Mouse (Mus musculus) intestine, embryonic 15.5 days (tissue): ENCODE measurements around the gene Cacna2d4. TPM values are rescaled to one million over a fixed set of nuclear protein-coding genes. Genes with fewer than 3 reads are reported as not detected.

Experiments
- ATAC-seq: fragments of 200-750 bp; cut with Nextera tagmentation; 2 replicates; pipeline ENCODE4 v1.8.0; 2017; ENCODE audit warnings: moderate TSS enrichment, moderate library complexity
- H3K27ac ChIP-seq: fragments of 300-500 bp; sonication (generic); 2 replicates; pipeline ENCODE4 v1.5.1; 2015; ENCODE audit warnings: mild to moderate bottlenecking, inconsistent platforms
- H3K27me3 ChIP-seq: fragments of 300-500 bp; sonication (generic); replicated peaks from 2 replicates; pipeline ENCODE4 v1.6.1; 2015; ENCODE audit warnings: inconsistent platforms
- H3K36me3 ChIP-seq: fragments of 300-500 bp; sonication (generic); 2 replicates; pipeline ENCODE4 v1.6.1; 2015; ENCODE audit warnings: inconsistent platforms
- H3K4me1 ChIP-seq: fragments of 300-500 bp; sonication (generic); replicated peaks from 2 replicates; pipeline ENCODE4 v1.6.1; 2015; ENCODE audit warnings: inconsistent platforms
- H3K4me2 ChIP-seq: fragments of 300-500 bp; sonication (generic); replicated peaks from 2 replicates; pipeline ENCODE4 v1.6.1; 2015; ENCODE audit warnings: mild to moderate bottlenecking, inconsistent platforms
- H3K4me3 ChIP-seq: fragments of 300-500 bp; sonication (generic); replicated peaks from 2 replicates; pipeline ENCODE4 v1.5.1; 2015; ENCODE audit warnings: inconsistent platforms
- H3K9ac ChIP-seq: fragments of 300-500 bp; sonication (generic); 2 replicates; pipeline ENCODE4 v1.6.1; 2015; ENCODE audit warnings: inconsistent platforms
- H3K9me3 ChIP-seq: fragments of 300-500 bp; sonication (generic); 2 replicates; pipeline ENCODE4 v1.6.1; 2016; ENCODE audit warnings: inconsistent platforms
- WGBS: fragments of 180-500 bp; shearing (Covaris S2); methylation state at CpG from one replicate; pipeline ENCODE4 v1.1.7; 2015; 5-methylcytosine and 5-hydroxymethylcytosine counted together
- polyA plus RNA-seq: library from polyadenylated mRNA; unstranded; fragments of >200 nt; fragmentation: Nextera tagmentation; extraction: Ambion mirVana; gene quantifications from 2 replicates; pipeline ENCODE4 v1.2.1, GENCODE M21; 2015

The Cacna2d4 gene
- polyA plus RNA-seq: 0.04 and 0.30 TPM in 2 replicates

DNA sequence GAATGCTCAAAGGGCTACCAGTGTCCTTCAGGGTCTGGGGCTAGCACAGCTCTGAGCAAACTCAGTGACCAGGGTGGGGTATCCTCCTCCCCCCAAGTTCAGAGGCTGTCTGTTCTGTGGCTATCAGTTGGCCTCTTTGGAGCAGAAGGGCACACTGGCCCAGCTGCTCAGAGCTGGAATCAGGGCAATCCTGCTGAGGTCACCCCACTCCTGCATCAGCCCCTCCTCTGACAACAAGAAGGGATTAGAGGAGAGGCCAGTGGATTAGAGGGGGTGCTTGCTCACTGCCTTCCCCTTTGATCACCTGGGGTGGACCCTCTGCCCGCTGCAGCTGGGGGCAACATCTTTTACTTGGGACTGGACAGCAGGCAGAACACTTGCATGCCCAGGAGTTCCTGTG is at the start of gene Cacna2d4:
Cacna2d4 (plus strand) TSS at position 286 of the 400 bp plus-strand sequence.
- Histone ChIP-seq H3K4me2 (no peak within 1 kb of the TSS), H3K9me3 (no peaks in the 10 kb centered on the region), H3K27me3 (no peaks in the 10 kb centered on the region), H3K36me3 (no peaks in the 10 kb centered on the region), H3K4me1 (no peaks in the 10 kb centered on the region), H3K4me3 (no peak within 1 kb of the TSS), H3K9ac (no peak within 1 kb of the TSS), H3K27ac (no peak within 1 kb of the TSS)
- ATAC-seq: no peak
- 28% methylated on average over 1 of the region's 1 CpGs for WGBS

DNA sequence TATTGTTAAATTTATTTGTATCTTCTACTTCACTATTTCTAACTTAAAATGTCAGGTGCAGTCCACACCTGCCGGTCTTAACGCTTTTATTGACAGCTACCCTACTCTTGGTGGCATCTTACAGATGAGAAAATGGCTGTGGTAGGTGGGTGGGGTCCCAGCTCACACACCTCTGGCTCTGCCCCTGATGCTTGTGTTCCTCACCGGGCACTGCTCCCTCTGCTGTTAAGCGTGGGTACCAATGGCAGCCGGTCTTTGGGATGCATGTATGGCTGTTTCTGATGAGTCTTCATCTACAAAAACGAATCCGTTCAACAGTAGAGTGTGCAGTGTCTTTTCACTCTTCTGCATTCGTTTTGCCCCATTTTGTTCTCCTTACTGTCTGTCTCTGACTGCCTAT is 49.7 kb upstream of the Cacna2d4 start:
- Histone ChIP-seq H3K9me3 (no peaks in the 10 kb centered on the region), H3K4me3 (no peak overlapping the region), H3K36me3 (no peaks in the 10 kb centered on the region), H3K4me1 (no peaks in the 10 kb centered on the region), H3K27me3 (no peaks in the 10 kb centered on the region), H3K9ac (no peak overlapping the region), H3K4me2 (no peak overlapping the region), H3K27ac (no peak overlapping the region)
- 51% methylated on average over 8 of the region's 8 CpGs for WGBS
- no peak for ATAC-seq

- Histone ChIP-seq H3K27ac (no peak overlapping the region), H3K4me1 (no peaks in the 10 kb centered on the region), H3K27me3 (no peaks in the 10 kb centered on the region), H3K9me3 (no peaks in the 10 kb centered on the region), H3K36me3 (no peaks in the 10 kb centered on the region), H3K4me3 (no peak overlapping the region), H3K9ac (no peak overlapping the region), H3K4me2 (no peak overlapping the region)
- ATAC-seq: no peak
- 73% methylated on average over 6 of the region's 6 CpGs for WGBS
These were observed 48.7 kb upstream of the Cacna2d4 start for GRCm38 (mm10) chr6:119187631-119188030.

DNA sequence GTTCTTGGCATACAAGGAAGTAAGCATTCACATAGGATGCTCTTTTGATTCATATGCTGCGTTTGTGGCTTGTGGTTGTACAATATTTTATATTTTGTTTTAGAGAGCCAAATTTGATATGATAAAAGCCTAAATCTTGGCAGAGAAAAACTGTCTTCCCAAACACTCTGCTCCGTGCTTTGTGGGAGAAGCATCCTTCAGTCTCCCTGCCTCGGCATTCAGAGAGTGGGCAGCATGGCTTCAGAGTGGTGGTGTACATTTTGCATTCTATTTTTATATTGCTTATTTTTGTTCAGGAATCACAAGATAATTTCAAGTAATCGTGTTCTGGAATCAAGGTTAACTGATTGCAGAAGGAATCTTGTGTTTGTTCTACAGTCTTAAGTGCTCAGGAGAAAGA is 44.8 kb upstream of the Cacna2d4 start:
- Histone ChIP-seq H3K27ac (no peak overlapping the region), H3K4me2 (no peak overlapping the region), H3K36me3 (0 out of 2 replicates have a peak, but pooled peaks cover 2% of the 10 kb centered on the region), H3K27me3 (no peaks in the 10 kb centered on the region), H3K4me3 (no peak overlapping the region), H3K9ac (no peak overlapping the region), H3K4me1 (peaks cover 3% of the 10 kb centered on the region; the same call in 1 of the 2 replicates), H3K9me3 (no peaks in the 10 kb centered on the region)
- ATAC-seq: no peak
- 82% methylated on average over 4 of the region's 4 CpGs for WGBS

GRCm38 (mm10) chr6:119193571-119194154 is 42.7 kb upstream of the Cacna2d4 start:
- H3K4me1 ChIP-seq: peaks cover 3% of the 10 kb centered on the region; the same call in 1 of the 2 replicates
- H3K27ac ChIP-seq: peak overlapping the region; percentile 66
- no peaks in the 10 kb centered on the region for H3K27me3 ChIP-seq
- H3K4me2 ChIP-seq: no peak overlapping the region
- no peaks in the 10 kb centered on the region for H3K9me3 ChIP-seq
- H3K36me3 ChIP-seq: 0 out of 2 replicates have a peak, but pooled peaks cover 2% of the 10 kb centered on the region
- 54% methylated on average over 15 of the region's 15 CpGs for WGBS
- H3K4me3 ChIP-seq: no peak overlapping the region
- H3K9ac ChIP-seq: no peak overlapping the region
- peak; percentile 34; the same call in 1 of the 2 replicates for ATAC-seq

GRCm38 (mm10) chr6:119194161-119194560 is 42.2 kb upstream of the Cacna2d4 start:
- Histone ChIP-seq H3K4me3 (no peak overlapping the region), H3K4me2 (no peak overlapping the region), H3K9ac (no peak overlapping the region), H3K36me3 (0 out of 2 replicates have a peak, but pooled peaks cover 2% of the 10 kb centered on the region), H3K4me1 (peaks cover 3% of the 10 kb centered on the region; the same call in 1 of the 2 replicates), H3K27me3 (no peaks in the 10 kb centered on the region), H3K9me3 (no peaks in the 10 kb centered on the region), H3K27ac (peak overlapping the region; percentile 66)
- 66% methylated on average over 9 of the region's 9 CpGs for WGBS
- no peak for ATAC-seq

DNA sequence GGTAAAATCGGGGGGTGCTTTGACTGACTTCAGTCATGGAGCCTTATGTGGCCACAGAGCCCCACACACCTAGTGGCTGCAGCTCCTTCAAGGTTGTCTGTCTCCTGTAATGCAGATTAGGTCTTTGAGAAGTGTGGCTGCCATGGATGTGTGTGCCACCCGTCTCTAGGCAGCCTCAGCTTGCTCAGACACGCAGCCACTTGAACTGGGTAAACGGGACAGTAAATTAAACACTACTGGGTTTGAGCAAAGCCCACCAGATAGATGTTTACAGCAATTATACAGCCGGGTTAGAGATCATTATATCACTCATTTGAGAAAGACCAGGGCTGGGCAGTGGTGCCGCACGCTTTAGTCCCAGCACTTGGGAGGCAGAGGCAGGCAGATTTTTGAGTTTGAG is 41.7 kb upstream of the Cacna2d4 start:
- no peaks in the 10 kb centered on the region for H3K9me3 ChIP-seq
- no peak overlapping the region for H3K9ac ChIP-seq
- H3K27ac ChIP-seq: 0 out of 2 replicates have a peak overlapping the region, but pooled peaks have one; percentile 66
- H3K36me3 ChIP-seq: 0 out of 2 replicates have a peak, but pooled peaks cover 2% of the 10 kb centered on the region
- H3K4me3 ChIP-seq: no peak overlapping the region
- ATAC-seq: no peak
- peaks cover 3% of the 10 kb centered on the region; the same call in 1 of the 2 replicates for H3K4me1 ChIP-seq
- H3K27me3 ChIP-seq: no peaks in the 10 kb centered on the region
- no peak overlapping the region for H3K4me2 ChIP-seq
- 52% methylated on average over 7 of the region's 7 CpGs for WGBS

GRCm38 (mm10) chr6:119196382-119197305 is 39.7 kb upstream of the Cacna2d4 start, which contains the start of gene Cacna1c:
TSS of gene Cacna1c (minus strand) at chr6:119196418.
- H3K9me3 ChIP-seq: no peaks in the 10 kb centered on the region
- WGBS: 49% methylated on average over 17 of the region's 17 CpGs
- no peaks in the 10 kb centered on the region for H3K27me3 ChIP-seq
- ATAC-seq: peak; percentile 55
- no peak within 1 kb of the TSS for H3K4me3 ChIP-seq
- no peak within 1 kb of the TSS for H3K4me2 ChIP-seq
- H3K4me1 ChIP-seq: peaks cover 3% of the 10 kb centered on the region; the same call in 1 of the 2 replicates
- no peak within 1 kb of the TSS for H3K9ac ChIP-seq
- H3K36me3 ChIP-seq: 0 out of 2 replicates have a peak, but pooled peaks cover 2% of the 10 kb centered on the region
- H3K27ac ChIP-seq: no peak within 1 kb of the TSS

DNA sequence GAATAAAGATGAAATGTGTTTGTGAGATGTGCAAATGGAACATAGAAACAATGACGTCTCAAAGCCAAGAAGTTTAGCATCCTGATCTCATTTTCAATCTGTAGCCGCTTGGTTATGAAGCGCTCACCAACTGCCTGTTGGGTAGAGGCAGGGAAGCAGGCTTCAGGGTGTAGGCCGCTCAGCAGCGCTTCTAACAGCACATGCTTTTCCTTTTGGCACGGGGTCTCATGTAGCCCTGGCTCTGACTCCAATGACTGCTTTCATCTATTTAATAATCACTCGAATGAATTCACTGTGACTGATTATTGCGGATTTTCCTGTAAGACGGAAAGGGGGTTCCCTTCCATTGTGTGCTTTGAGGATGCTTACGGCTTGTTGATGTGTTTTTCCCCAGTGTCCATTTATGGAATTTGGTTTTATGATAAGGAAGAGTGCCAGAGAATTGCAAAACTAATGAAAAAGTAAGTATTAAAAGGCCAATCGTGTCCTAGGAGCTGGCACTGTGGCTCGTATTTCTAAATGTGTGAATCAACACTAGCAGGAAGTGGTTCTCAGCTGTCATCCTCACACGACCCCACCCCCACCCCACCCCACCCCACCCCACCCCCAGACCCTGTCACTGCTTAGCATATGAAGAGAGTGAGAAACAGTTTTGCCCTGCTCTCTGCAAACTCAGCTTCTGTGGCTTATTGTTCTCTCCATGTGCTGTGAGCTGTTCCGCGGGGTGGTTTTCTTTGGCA is 37.6 kb upstream of the Cacna2d4 start:
- no peak overlapping the region for H3K27ac ChIP-seq
- ATAC-seq: no peak
- 53% methylated on average over 15 of the region's 15 CpGs for WGBS
- H3K4me2 ChIP-seq: no peak overlapping the region
- no peaks in the 10 kb centered on the region for H3K9me3 ChIP-seq
- no peaks in the 10 kb centered on the region for H3K27me3 ChIP-seq
- no peaks in the 10 kb centered on the region for H3K36me3 ChIP-seq
- H3K4me3 ChIP-seq: no peak overlapping the region
- no peak overlapping the region for H3K9ac ChIP-seq
- H3K4me1 ChIP-seq: peaks cover 6% of the 10 kb centered on the region; the same call in 1 of the 2 replicates

- Histone ChIP-seq H3K4me3 (no peak overlapping the region), H3K9me3 (no peaks in the 10 kb centered on the region), H3K9ac (no peak overlapping the region), H3K4me1 (peaks cover 6% of the 10 kb centered on the region; the same call in 1 of the 2 replicates), H3K4me2 (no peak overlapping the region), H3K36me3 (no peaks in the 10 kb centered on the region), H3K27me3 (no peaks in the 10 kb centered on the region), H3K27ac (no peak overlapping the region)
- no peak for ATAC-seq
- WGBS: 48% methylated on average over 8 of the region's 8 CpGs
These were observed 36.9 kb upstream of the Cacna2d4 start for GRCm38 (mm10) chr6:119199274-119199879.

GRCm38 (mm10) chr6:119200362-119200761 is 36.0 kb upstream of the Cacna2d4 start:
- WGBS: 54% methylated on average over 5 of the region's 5 CpGs
- no peaks in the 10 kb centered on the region for H3K9me3 ChIP-seq

More at GRCm38 (mm10) chr6:119200362-119200761, 36.0 kb upstream of the Cacna2d4 start:
- Histone ChIP-seq H3K27me3 (no peaks in the 10 kb centered on the region), H3K4me2 (no peak overlapping the region), H3K4me3 (no peak overlapping the region), H3K36me3 (no peaks in the 10 kb centered on the region), H3K4me1 (peaks cover 6% of the 10 kb centered on the region; the same call in 1 of the 2 replicates), H3K9ac (no peak overlapping the region), H3K27ac (no peak overlapping the region)
- peak; percentile 76 for ATAC-seq
